Mouse (Mus musculus) heart, embryonic 14.5 days (tissue): Measurements from ENCODE around the gene Clca3a2. TPM values are rescaled to one million over a fixed set of nuclear protein-coding genes. Genes with fewer than 3 reads are reported as not detected.
"Not testable (repeated sequence)": the region's sequence is repeated elsewhere in the genome, so short reads cannot be mapped to it uniquely, and the experiment has no call there.

Experiments used
- ATAC-seq: fragments of 200-750 bp; cut with Nextera tagmentation; 2 replicates; pipeline ENCODE4 v1.8.0; 2017; ENCODE audit warnings: low read depth, moderate TSS enrichment; ENCODE audit not compliant: insufficient number of reproducible peaks, insufficient read depth, low FRiP score
- H3K27ac ChIP-seq, 2 experiments: fragments of 200-500 bp in 1 of 2; fragments of 300-500 bp in 1 of 2; sonication (generic) in 1 of 2; replicated peaks in 1 of 2; 2 replicates each; pipeline ENCODE4 v1.5.1; 2012 to 2014; ENCODE audit warnings: low read depth in 2 of 2, low read length in 2 of 2, control low read depth in 1 of 2, mild to moderate bottlenecking in 1 of 2, mixed read lengths in 1 of 2; ENCODE audit not compliant: control insufficient read depth in 1 of 2, insufficient read depth in 1 of 2
- H3K27me3 ChIP-seq: fragments of 300-500 bp; sonication (generic); 2 replicates; pipeline ENCODE4 v1.6.1; 2014; ENCODE audit warnings: mild to moderate bottlenecking, low read length, control low read depth; ENCODE audit not compliant: control insufficient read depth, insufficient read depth
- H3K36me3 ChIP-seq: fragments of 300-500 bp; sonication (generic); 2 replicates; pipeline ENCODE4 v1.6.1; 2014; ENCODE audit warnings: mild to moderate bottlenecking, control low read depth, low read length, mixed read lengths; ENCODE audit not compliant: control insufficient read depth, insufficient read depth
- H3K4me1 ChIP-seq, 2 experiments: fragments of 200-500 bp in 1 of 2; fragments of 300-500 bp in 1 of 2; sonication (generic) in 1 of 2; 2 replicates each; pipeline ENCODE4 v1.6.1; 2012 to 2014; ENCODE audit warnings: low read length in 2 of 2, control low read depth in 1 of 2, mixed read lengths in 1 of 2; ENCODE audit not compliant: control insufficient read depth in 2 of 2, insufficient read depth in 2 of 2
- H3K4me2 ChIP-seq: fragments of 300-500 bp; sonication (generic); 2 replicates; pipeline ENCODE4 v1.6.1; 2014; ENCODE audit warnings: mild to moderate bottlenecking, low read length
- H3K4me3 ChIP-seq, 2 experiments: fragments of 200-500 bp in 1 of 2; fragments of 300-500 bp in 1 of 2; sonication (generic) in 1 of 2; 2 replicates each; pipeline ENCODE4 v1.5.1; 2012 to 2014; ENCODE audit warnings: low read length in 2 of 2, mild to moderate bottlenecking in 2 of 2, control low read depth in 1 of 2, low read depth in 1 of 2, moderate library complexity in 1 of 2; ENCODE audit not compliant: control insufficient read depth in 1 of 2, insufficient read depth in 1 of 2
- H3K9ac ChIP-seq: fragments of 300-500 bp; sonication (generic); 2 replicates; pipeline ENCODE4 v1.6.1; 2014; ENCODE audit warnings: mild to moderate bottlenecking, low read length
- H3K9me3 ChIP-seq: fragments of 300-500 bp; sonication (generic); 2 replicates; pipeline ENCODE4 v1.6.1; 2016; ENCODE audit warnings: low read length, control low read depth; ENCODE audit not compliant: control insufficient read depth
- WGBS: fragments of 180-500 bp; shearing (Covaris S2); extraction: QIAGEN DNeasy Blood & Tissue Kit; methylation state at CpG from one replicate; pipeline ENCODE4 v1.1.7; 2014; 5-methylcytosine and 5-hydroxymethylcytosine counted together
- polyA plus RNA-seq: library from polyadenylated mRNA; unstranded; fragments of >200 nt; fragmentation: Nextera tagmentation; extraction: Ambion mirVana; gene quantifications from 2 replicates; pipeline ENCODE4 v1.2.1, GENCODE M21; 2014

The Clca3a2 gene
- polyA plus RNA-seq, 1 experiment from 2014 or later = 6.0 TPM

- Histone ChIP-seq H3K9ac (no peak overlapping the region), H3K4me2 (no peak overlapping the region), H3K36me3 (no peaks in the 10 kb centered on the region), H3K27me3 (no peaks in the 10 kb centered on the region), H3K27ac (no peak overlapping the region), H3K9me3 (no peaks in the 10 kb centered on the region), H3K4me1 (no peaks in the 10 kb centered on the region), H3K4me3 (no peak overlapping the region)
- no peak for ATAC-seq
- WGBS = 32% methylated on average over 3 of the region's 3 CpGs
Measured at GRCm38 (mm10) chr3:144811821-144812220, 7.5 kb downstream of the Clca3a2 start.

GRCm38 (mm10) chr3:144808153-144808925 lies 11.0 kb downstream of the Clca3a2 start:
- H3K36me3 ChIP-seq, H3K4me3 ChIP-seq, H3K9me3 ChIP-seq, H3K27ac ChIP-seq, H3K4me1 ChIP-seq, ATAC-seq, H3K4me2 ChIP-seq, H3K9ac ChIP-seq, H3K27me3 ChIP-seq: not testable (repeated sequence)
- WGBS = 55% methylated on average over 14 of the region's 17 CpGs

GRCm38 (mm10) chr3:144806626-144807025 lies 12.7 kb downstream of the Clca3a2 start:
- not testable (repeated sequence) for H3K9me3 ChIP-seq, ATAC-seq, H3K9ac ChIP-seq, H3K4me2 ChIP-seq, H3K27me3 ChIP-seq, H3K4me1 ChIP-seq, H3K4me3 ChIP-seq, H3K27ac ChIP-seq, H3K36me3 ChIP-seq
- WGBS = 52% methylated on average over 2 of the region's 2 CpGs

GRCm38 (mm10) chr3:144801861-144802260 lies 17.4 kb downstream of the Clca3a2 start:
- H3K4me1 ChIP-seq = no peaks in the 10 kb centered on the region
- H3K9ac ChIP-seq = no peak overlapping the region
- no peaks in the 10 kb centered on the region for H3K27me3 ChIP-seq
- no peak overlapping the region for H3K4me3 ChIP-seq
- no peak overlapping the region for H3K4me2 ChIP-seq
- no peaks in the 10 kb centered on the region for H3K9me3 ChIP-seq
- no peaks in the 10 kb centered on the region for H3K36me3 ChIP-seq
- no peak overlapping the region for H3K27ac ChIP-seq
- 27% methylated on average over 8 of the region's 8 CpGs for WGBS
- ATAC-seq = no peak

GRCm38 (mm10) chr3:144785181-144786148 lies 33.8 kb downstream of the Clca3a2 start:
- H3K9ac ChIP-seq = no peak overlapping the region
- ATAC-seq = no peak
- 77% methylated on average over 11 of the region's 11 CpGs for WGBS
- H3K4me3 ChIP-seq = no peak overlapping the region
- no peaks in the 10 kb centered on the region for H3K4me1 ChIP-seq
- H3K4me2 ChIP-seq = no peak overlapping the region
- H3K27me3 ChIP-seq = no peaks in the 10 kb centered on the region
- no peak overlapping the region for H3K27ac ChIP-seq
- H3K9me3 ChIP-seq = no peaks in the 10 kb centered on the region
- no peaks in the 10 kb centered on the region for H3K36me3 ChIP-seq

- Histone ChIP-seq H3K36me3 (no peaks in the 10 kb centered on the region), H3K27me3 (no peaks in the 10 kb centered on the region), H3K9ac (no peak overlapping the region), H3K4me1 (peaks cover 9 to 10% of the 10 kb centered on the region in 2 experiments), H3K27ac (no peak overlapping the region), H3K9me3 (no peaks in the 10 kb centered on the region), H3K4me2 (no peak overlapping the region), H3K4me3 (no peak overlapping the region)
- no peak for ATAC-seq
- WGBS = 84% methylated on average over 4 of the region's 4 CpGs
Measured at GRCm38 (mm10) chr3:144765161-144765560, 54.1 kb downstream of the Clca3a2 start.

GRCm38 (mm10) chr3:144761454-144761853 lies 57.8 kb downstream of the Clca3a2 start:
- Histone ChIP-seq H3K27me3 (no peaks in the 10 kb centered on the region), H3K4me2 (peak overlapping the region; percentile 50), H3K4me3 (no peak overlapping the region), H3K27ac (peak overlapping the region; percentile 74), H3K36me3 (no peaks in the 10 kb centered on the region), H3K9ac (0 out of 2 replicates have a peak overlapping the region, but pooled peaks have one; percentile 44), H3K4me1 (peaks cover 9 to 10% of the 10 kb centered on the region in 2 experiments), H3K9me3 (no peaks in the 10 kb centered on the region)
- no peak for ATAC-seq
- WGBS = 58% methylated on average over 6 of the region's 6 CpGs
